1 mouse cellular context compared by ENCODE assay signal in the genomic region with DNA sequence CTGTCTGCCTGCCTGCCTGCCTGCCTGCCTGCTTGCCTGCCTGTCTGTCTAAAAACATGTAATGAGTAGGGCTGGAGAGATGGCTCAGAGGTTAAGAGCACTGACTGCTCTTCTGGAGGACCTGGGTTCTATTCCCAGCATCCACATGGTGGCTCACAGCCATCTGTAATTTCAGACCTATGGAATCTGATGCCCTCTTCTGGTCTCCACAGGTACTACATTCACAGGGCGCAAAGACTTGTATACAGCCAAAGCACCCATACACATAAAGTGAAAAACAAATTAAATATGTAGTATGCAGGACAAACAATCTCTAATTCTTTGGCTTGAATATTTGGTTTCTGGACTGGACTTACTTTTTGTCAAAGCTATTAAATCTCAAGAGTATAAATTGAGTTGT.
A peak's percentile ranks its signal among the peaks of the same experiment; 100 is the strongest.
TF ChIP-seq lines count a peak whose summit lies in the region.

No protein-coding gene starts in this region.

TF ChIP-seq in CH12.LX, 34 proteins besides CTCF, POLR2A, EP300 and RAD21 (continued from another document):
- peak; percentile 18; the same call in 1 of the 2 replicates for TF ChIP-seq SMC3 (IDR thresholded peaks at IDR 0.05; ENCODE audit: low read depth, low read length)
- TF ChIP-seq PAX5 (IDR thresholded peaks at IDR 0.05; ENCODE audit: low read length): no peak
TF ChIP-seq in CH12.LX: peak in this region for 1.
